Mouse (Mus musculus) spleen, postnatal 14 days (tissue): ENCODE data around the gene Sync.

Experiments used
- DNase-seq, 2 experiments: peaks; one replicate each; pipeline ENCODE4 v3.0.0; 2021 to 2022; ENCODE audit warnings: low spot score in 2 of 2

Sync gene

DNA sequence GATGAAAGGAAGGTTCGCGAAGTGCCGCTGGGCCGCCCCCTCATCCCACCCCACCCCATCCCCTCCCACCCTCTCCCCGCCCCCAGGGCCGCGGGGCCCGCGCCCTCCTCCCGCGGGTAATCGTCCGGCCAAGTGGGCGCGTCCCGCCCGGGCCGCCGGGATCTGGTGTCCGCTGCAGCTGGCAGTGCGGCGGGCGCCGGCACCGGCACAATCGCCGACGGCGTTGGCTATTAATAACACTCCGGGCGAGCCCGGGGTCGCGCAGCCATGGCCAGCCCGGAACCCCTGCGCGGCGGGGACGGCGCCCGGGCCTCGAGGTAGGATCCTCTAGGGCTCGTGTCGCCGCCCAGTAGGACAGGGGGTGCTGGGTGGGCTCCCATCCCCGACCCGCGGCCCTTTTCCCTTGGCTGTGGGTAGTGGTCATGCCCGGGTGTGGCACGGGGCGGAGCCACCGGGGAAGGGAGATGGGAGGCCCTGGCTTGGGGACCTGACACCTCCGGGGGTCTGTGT is at the start of gene Sync:
Sync (plus strand) TSS at position 146 of the 510 bp plus-strand sequence.
- no peak for DNase-seq

DNA sequence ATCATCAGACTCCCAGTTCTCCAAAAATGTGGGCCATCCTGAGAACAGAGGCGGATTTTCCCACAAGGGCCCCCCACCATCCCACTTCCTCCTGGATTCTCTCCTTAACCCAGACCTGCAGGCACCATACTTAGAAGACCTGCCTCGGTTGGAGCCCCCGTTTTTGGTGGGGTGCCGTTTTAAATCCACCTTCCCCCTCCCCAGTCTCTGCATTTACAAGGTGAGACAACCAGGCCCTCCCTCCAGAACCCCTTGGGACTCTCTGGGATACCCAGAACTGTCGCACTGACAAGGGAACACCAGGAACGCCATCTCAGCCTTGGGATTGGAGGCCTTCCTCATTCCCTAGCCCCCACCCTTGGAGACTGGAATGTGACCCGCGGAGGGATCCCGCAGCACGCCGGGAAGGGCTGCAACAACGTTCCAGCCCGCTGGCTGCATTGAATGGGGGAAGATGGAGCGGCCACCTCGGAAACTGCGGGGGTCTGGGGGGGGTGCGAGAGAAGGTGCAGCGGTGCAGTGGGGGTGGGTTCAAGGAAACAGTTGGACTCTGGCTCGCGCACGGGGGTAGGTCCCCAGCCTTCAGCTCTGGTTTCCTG is 49.5 kb upstream of the Sync start:
- no peak for DNase-seq

DNA sequence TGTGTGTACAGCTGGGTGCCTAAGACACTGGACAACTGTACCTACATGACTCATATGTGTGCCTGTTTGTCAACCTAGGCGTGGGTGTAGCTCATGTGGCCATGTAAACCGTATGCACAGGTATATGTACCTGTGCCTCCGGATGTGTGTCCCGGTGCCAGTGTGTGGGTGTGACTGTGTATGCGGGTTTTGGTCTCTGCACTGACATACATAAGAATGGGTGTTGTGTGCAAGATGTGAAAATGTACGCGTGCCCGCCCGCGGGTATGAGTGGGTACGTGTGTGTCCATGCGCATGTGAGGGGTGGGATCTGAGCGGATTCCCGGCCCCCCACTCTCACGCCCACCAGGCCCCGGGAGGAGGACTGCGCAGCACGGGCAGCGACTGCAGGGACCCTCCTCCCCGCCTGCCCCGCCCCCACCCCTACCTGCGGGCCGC is 48.8 kb upstream of the Sync start:
- no peak for DNase-seq

DNA sequence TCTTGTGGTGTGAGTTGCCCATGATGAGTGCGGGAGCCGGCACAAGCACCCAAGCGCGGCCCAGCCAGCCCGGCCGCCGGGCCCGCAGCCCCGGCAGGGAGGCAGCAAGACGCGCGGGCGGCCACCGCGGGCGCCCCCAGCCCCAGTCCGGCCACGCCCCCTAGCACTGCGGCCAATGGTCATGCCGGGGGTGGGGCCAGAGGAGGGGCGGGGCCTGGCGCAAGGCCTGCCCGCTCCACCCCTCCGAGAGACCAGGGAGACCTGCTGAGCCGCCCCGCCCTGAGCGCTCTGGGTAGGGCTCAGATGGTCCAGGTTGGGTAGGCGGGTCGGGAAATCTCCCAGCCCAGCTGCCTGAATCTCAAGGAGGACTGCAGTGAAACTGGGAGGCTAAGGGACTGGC is 48.3 kb upstream of the Sync start:
- DNase-seq = peak in 1 of 2 experiments; percentile 26

DNA sequence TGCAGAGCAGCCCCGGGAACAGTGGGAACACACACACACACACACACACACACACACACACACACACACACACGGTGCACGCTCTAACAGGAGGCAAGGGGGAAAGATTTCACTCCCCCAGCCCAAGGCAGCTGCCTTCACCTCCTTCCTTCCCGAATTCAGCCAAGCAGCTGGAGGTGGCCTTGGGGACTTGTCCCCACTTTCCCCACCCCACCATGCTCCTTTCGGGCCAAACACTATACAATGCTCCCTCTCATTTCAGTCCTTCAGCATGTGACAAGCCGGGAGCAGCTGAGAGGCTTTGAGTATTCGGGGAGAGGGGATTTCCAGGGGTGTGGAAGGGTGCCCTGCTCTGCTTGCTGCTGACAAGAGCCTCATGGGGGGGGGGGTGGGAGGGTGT is 45.5 kb upstream of the Sync start:
- DNase-seq = no peak

DNA sequence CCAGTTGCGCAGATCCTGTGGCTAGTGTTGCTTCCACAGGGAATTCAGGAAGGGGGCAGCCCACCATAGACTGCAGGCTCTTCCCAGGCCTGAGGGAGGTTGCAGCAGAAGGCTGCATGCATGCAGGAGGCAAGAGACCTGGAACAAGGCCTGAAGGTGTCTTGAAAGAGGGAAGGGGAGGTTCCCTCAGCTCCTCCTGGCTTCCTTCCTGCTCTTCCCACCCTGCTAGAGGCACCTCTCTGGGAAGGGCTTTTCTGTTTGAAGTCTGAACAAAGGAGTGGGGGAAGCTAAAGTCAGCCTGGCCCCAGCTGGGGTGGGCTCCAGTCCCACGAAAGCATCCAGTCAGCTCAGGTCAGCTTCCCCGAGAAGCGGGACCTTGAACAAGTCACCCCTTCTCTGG is 45.1 kb upstream of the Sync start:
- DNase-seq = no peak

DNA sequence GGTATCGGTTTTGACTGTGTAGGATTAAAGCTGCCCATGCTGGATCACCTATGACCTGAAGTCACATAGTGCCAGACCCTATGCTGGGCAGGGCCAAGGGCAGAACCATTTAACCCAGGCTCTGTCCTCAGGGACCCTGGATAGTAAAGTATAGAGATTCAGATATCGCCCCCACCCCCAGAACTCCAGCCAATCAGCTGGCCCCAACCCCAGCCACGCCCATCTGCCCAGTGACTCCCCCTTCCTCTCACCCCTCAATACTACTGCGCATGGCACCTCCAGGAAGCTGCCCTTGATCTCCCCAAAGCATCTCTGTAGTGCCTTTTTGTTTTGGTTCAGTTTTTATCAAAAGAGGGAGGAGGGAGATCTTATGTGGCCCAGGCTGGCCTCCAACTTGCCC is 44.7 kb upstream of the Sync start:
- no peak for DNase-seq

DNA sequence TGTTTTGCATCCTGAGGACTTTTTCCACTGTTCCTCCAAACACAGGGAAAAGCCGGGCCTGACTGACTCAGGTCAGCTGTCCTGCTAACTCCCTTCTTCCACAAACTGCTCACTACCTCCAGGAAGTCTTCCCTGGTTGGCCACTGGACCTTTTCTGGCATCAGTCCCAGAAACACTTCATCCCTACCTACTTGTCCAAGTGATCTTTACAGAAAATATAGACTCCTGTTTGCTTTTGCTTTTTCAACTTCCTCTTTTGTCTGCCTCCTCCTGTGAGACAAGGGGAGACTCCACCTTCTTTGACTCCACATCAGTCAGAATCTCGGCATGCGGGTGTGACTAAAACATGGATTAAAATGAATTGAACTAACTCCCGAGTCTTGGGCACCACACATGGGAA is 42.6 kb upstream of the Sync start:
- no peak for DNase-seq

DNA sequence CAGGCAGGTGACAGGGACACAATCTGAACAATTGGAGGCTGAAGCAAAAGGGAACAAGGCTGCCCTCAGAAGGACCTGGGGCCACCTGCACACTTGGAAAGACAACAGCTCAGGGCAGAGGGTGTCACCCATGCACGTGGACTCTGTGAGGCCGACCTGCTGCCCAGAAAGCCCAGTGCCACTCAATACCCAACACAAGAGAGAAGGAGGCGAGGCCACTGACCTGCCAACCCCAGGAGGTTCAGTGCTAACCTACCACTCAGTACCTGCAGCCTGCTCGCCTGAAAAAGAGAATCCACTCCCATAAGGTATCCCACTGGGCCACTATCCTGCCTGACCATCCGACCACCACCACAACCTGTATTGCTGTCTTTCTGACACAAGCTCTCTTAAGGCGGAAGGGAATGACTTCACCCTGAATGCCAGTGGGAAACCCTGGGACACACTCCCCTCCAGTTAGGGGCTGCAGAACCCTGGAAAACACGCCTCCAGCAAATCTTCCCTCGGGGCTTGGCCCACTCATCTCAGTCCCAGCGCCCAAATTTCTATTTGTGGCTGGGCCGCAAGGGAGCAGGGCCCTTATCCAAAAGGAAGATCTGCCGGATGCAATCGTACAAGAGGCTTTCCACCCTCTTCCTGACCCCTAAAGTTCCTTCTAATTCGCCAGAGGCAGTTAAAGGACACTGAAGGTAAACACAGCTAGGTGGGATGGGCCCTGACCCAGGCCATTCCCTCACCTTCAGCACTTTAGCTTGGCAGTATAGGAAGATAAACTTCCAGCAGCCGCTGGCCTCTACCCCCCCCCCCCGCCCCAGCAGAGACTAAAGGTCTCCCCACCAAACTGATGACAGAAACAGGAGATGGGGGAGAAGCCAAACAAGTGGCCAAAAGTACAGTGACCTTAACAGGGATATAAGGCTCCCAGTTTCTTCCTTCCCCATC is 40.8 kb upstream of the Sync start:
- no peak for DNase-seq

DNA sequence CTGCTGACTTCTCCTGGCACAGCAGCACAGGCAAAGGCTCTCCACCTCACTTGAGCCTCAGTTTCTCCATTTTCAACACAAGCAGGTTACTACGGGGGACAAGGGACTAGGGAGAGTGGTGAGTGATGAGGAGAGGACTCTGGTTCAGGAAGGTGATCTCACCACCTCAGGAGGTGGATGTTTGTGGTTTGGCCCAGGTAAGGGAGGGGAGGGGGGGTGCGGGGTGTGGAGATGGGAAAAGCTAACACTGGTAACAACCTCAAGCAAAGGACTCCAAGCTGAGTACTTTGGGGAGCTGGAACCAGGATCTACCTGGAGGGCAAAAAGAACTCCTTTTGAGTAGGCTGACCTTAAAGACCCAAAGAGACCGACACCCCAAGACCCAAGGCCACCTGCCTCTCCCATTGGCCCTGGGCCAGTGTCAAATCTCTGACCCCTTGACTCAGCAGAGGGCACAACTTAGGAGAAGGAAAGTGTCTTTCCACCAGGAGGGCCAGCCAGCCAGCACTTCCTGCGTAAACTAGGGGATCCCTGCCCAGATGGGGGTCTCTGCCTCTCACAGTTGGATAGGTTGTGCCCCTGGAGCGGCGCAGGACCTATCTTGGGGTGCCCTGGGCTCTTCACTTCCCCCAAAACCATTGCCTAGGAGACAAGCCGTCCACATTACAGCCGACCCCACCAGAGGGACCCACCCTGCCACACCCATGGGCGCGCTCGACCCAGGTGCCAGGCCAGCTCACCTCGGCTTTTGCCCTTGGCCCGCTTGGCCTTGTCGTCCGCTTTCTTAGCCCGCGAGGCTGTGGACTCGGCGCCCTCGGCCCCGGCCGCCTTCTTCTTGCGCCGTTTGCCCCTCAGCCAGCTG is 39.8 kb upstream of the Sync start:
- no peak for DNase-seq

DNA sequence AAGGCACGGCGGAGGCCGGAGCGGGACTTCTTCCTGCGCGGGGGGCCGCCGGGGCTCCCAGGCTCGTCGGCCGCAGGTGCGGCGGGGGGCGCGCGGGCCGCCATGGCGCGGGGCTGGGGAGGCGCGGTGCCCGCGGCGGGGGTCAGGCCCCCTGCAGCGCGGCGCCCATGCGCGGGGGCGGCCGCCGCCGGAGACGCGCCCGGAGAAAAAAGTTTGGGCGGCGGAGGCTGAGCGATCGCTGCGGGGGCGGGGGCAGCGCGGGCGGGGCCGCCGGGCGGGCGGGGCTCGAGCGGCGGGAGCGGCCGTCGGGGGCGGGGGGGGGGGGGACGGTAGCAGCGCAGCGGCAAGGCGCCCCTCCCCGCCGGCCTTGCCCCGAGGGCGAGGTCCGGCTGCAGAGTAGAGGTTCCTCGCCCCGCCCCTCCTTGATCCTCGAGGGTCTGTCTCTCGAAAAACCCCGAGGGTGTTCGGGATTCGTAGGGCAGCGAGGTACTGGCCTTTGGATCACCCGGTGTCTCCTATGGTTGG is 39.1 kb upstream of the Sync start:
- no peak for DNase-seq

DNA sequence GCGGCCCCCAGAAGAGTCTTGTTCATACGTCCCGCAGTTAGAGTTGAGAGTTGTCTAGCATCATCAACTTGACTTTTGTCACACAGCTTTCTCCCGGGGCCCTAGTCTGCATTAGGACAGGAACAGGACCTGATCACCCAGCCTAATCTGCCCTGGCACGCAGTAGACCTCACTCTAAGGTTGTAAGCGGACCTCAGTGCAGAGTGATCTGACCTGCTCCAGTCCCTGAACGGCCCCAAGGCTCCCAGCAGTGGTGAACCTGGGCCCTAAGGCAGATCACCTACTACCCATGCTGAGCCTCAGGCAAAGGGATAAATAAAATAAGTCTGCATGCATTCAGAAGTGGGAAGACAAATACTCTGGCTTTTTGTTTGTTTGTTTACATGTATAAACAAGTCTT is 38.1 kb upstream of the Sync start:
- DNase-seq = no peak

DNA sequence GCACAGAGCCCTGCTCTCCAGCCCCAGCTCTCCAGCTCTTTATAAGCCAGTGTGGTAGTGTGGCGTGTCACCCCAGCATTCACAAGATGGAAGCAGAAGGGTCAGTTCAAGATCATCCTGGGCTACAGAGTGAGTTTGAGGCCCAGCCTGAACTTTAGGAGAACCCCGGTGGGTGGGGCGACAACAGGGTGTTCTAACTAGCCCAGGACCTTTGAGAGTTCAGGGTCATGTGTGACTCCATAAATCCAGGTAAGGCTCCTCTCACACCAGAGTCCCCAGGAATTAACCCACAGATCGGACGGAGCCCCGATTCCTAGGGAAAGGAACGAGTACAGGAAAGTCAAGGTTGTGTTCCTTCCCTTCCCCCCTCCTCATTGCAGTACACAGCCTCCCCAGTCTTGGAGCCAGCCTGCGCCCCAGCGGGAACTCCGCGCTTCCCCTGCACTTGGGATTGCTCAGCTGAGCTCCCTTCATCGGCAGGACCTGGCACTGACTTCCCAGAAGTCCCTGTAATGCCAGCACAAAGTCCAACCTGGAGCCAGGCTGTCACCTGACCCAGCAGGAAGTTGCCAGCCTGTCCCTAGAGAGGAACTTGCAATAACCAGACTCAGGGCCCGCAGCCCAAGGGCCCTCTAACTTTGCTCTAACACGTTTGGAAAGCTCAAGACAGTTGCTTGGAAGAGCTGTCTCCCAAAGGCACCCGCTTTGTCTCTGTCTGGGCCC is 36.5 kb upstream of the Sync start:
- DNase-seq = no peak

DNA sequence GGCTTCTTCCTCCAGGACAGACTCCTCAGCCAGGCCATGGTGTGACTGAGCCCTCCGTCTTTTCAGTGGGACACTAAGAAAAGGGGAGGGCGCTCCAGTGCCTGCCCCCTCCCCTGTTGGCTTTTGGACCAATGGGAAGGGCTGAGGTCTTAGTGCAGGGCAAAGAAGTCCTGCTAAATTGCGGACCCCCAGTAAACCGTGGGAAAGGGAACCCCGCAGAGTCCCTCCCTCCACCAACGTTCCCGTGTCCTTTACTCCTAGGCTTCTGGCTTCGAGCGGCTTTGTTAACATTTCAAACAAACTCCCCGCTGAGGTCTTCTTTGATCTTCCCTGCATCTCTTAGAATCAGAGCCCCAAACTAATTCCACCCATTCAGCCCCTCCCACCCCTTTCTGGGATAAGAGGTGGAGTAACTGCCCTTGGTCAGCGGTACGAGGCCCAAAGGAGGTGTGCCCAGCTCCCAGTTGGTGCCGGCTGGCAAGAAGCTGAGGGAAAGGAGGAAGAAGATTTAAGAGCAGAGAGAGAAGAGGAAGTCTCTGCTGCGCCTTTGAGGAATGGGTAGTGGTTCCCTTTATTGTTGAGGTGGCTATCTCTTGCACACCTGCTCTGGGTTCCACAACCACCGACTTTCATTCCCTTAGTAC is 35.8 kb upstream of the Sync start:
- no peak for DNase-seq

DNA sequence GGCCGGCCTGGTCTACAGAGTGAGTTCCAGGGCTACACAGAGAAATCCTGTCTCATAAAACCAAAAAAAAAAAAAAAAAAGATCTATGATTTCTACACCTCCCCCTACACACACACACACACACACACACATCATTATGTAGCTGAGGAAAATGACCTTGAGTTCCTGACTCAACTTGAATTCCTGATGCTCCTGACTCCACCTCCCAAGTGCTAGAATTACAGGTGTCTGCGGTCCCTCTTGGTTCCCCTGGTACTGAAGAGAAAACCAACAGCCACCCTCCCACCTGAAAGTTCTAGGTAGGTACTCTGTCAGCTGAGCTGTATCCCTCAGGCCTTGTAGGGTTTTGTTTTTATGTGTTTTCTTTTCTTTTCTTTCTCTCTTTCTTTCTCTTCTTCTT is 34.9 kb upstream of the Sync start:
- no peak for DNase-seq

DNA sequence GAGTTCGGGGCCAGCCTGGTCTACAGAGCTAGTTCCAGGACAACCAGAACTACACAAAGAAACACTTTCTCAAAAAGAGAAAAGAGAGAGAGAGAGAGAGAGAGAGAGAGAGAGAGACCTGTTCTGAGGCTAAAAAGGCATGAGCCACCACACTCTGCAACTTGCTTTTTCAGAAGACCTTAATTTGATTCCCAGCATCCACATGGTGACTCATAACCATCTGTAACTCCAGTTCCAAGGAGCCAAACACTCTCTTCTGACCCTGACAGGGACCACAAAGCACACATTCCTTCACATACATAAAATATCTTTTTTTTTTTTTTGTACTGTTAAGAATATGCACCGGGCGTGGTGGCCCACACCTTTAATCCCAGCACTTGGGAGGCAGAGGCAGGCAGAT is 32.8 kb upstream of the Sync start:
- no peak for DNase-seq

DNA sequence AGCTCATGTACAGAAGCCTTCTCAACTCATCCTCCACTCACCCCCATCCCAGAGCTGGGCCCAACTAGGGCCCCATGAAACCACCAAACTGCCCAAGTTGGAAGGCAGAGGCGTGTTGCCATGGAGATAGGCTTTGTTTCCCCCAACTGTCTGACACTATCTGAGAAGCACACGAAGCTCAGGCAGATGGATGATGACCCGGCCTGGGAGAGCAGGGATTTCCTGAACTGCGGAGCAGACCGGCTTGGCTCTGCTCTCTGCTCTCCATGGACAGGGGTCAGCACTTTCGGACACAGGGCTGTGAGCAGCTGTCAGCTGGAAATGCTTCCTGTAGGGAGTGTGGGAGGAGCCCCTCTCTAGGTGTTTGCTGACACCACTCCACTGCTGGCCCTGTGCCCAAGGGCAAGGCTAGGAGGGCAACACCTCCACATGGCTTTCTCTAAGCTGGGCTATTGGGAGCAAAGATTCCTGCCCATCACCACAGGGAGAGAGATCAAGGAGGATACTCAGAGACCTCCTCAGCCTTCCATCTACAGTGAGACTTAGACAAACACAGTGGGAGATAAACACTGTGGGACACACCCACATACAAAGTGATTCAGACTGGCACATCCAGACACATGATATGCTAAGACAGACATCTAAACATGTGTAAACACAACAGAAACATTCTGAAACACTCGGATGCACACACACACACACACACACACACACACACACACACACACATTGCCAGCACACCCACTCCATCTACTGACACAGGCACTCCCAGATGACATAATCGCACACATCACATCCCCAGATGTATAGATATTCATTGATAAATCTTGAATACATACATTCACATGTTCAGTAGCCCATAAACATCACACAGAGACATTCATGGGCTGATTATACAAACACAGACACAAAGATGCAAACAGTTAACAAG is 30.7 kb upstream of the Sync start:
- DNase-seq = no peak

DNA sequence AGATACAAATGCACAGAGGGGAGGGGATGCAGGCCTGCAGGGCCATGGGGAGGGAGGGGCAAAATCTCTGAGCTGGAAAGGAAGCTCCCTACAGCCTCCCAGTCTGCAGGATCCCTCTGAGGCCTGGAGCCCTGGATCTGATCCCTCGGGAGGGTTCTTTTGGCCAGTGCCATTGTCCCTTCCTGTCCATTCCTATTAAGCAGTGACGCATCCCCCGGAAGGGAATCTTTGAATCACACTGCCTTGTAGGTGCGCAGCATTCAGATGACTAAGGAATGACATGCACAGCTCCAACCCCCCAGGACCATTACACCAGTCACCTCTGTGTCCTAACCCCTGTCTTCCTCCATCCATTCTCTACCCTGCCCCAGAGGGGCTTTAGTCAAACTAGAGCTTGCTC is 28.3 kb upstream of the Sync start:
- DNase-seq = no peak

DNA sequence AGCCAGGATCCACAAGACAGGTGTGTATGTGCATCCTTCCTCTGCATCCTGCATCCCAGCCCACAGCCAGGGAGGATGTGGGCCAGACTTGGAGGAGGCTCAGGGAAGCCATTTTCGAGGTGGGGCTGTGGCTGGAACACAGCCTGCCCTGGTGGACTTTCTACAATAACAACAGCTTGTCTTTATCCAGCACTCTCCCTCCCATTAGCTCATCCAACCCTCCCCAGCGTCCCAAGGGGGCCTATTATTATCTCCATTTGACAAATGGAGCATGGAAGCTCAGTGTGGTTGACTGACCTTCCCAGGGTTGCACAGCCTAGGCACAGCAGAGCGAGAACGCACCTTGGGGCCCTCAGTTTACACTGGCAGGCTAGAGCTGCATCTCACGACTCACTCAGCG is 26.7 kb upstream of the Sync start:
- no peak for DNase-seq

DNA sequence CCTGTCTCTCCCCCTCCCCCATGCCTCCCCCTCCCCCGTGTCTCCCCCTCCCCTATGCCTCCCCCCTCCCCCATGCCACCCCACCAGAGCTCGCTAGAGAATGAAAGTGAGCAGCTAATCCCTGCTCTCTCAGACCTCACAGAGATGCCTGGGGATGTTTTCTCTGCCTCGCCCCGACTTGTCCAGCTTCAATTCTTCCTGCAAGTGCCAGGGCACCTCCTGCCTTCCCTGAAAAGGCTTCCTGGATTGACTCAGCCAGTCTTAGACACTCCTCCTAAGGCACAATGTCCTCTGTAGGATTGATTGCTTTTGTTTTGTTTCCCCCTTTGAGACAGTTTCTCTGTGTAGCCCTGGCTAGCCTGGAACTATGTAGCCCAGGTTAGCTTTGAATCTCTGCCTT is 26.2 kb upstream of the Sync start, which contains the start of gene C77080:
C77080 (minus strand) TSS at position 209 of the 400 bp plus-strand sequence.
- DNase-seq = no peak
